Mouse (Mus musculus) heart, embryonic 14.5 days (tissue): ENCODE measurements around the gene Fbxw4. TPM values are rescaled to one million over a fixed set of nuclear protein-coding genes. Genes with fewer than 3 reads are reported as not detected.

ENCODE experiments used
- ATAC-seq: fragments of 200-750 bp; cut with Nextera tagmentation; 2 replicates; pipeline ENCODE4 v1.8.0; 2017; ENCODE audit warnings: low read depth, moderate TSS enrichment; ENCODE audit not compliant: insufficient number of reproducible peaks, insufficient read depth, low FRiP score
- H3K27ac ChIP-seq, 2 experiments: fragments of 200-500 bp in 1 of 2; fragments of 300-500 bp in 1 of 2; sonication (generic) in 1 of 2; replicated peaks in 1 of 2; 2 replicates each; pipeline ENCODE4 v1.5.1; 2012 to 2014; ENCODE audit warnings: low read depth in 2 of 2, low read length in 2 of 2, control low read depth in 1 of 2, mild to moderate bottlenecking in 1 of 2, mixed read lengths in 1 of 2; ENCODE audit not compliant: control insufficient read depth in 1 of 2, insufficient read depth in 1 of 2
- H3K27me3 ChIP-seq: fragments of 300-500 bp; sonication (generic); 2 replicates; pipeline ENCODE4 v1.6.1; 2014; ENCODE audit warnings: mild to moderate bottlenecking, low read length, control low read depth; ENCODE audit not compliant: control insufficient read depth, insufficient read depth
- H3K36me3 ChIP-seq: fragments of 300-500 bp; sonication (generic); 2 replicates; pipeline ENCODE4 v1.6.1; 2014; ENCODE audit warnings: mild to moderate bottlenecking, control low read depth, low read length, mixed read lengths; ENCODE audit not compliant: control insufficient read depth, insufficient read depth
- H3K4me1 ChIP-seq, 2 experiments: fragments of 200-500 bp in 1 of 2; fragments of 300-500 bp in 1 of 2; sonication (generic) in 1 of 2; 2 replicates each; pipeline ENCODE4 v1.6.1; 2012 to 2014; ENCODE audit warnings: low read length in 2 of 2, control low read depth in 1 of 2, mixed read lengths in 1 of 2; ENCODE audit not compliant: control insufficient read depth in 2 of 2, insufficient read depth in 2 of 2
- H3K4me2 ChIP-seq: fragments of 300-500 bp; sonication (generic); 2 replicates; pipeline ENCODE4 v1.6.1; 2014; ENCODE audit warnings: mild to moderate bottlenecking, low read length
- H3K4me3 ChIP-seq, 2 experiments: fragments of 200-500 bp in 1 of 2; fragments of 300-500 bp in 1 of 2; sonication (generic) in 1 of 2; 2 replicates each; pipeline ENCODE4 v1.5.1; 2012 to 2014; ENCODE audit warnings: low read length in 2 of 2, mild to moderate bottlenecking in 2 of 2, control low read depth in 1 of 2, low read depth in 1 of 2, moderate library complexity in 1 of 2; ENCODE audit not compliant: control insufficient read depth in 1 of 2, insufficient read depth in 1 of 2
- H3K9ac ChIP-seq: fragments of 300-500 bp; sonication (generic); 2 replicates; pipeline ENCODE4 v1.6.1; 2014; ENCODE audit warnings: mild to moderate bottlenecking, low read length
- H3K9me3 ChIP-seq: fragments of 300-500 bp; sonication (generic); 2 replicates; pipeline ENCODE4 v1.6.1; 2016; ENCODE audit warnings: low read length, control low read depth; ENCODE audit not compliant: control insufficient read depth
- WGBS: fragments of 180-500 bp; shearing (Covaris S2); extraction: QIAGEN DNeasy Blood & Tissue Kit; methylation state at CpG from one replicate; pipeline ENCODE4 v1.1.7; 2014; 5-methylcytosine and 5-hydroxymethylcytosine counted together
- polyA plus RNA-seq: library from polyadenylated mRNA; unstranded; fragments of >200 nt; fragmentation: Nextera tagmentation; extraction: Ambion mirVana; gene quantifications from 2 replicates; pipeline ENCODE4 v1.2.1, GENCODE M21; 2014

Fbxw4 gene
- polyA plus RNA-seq, 1 experiment from 2014 or later, result 4.1 TPM

GRCm38 (mm10) chr19:45640691-45641090 lies 19.4 kb downstream of the Fbxw4 start:
- 0 out of 4 replicates have a peak, but pooled peaks cover 0 to 5% of the 10 kb centered on the region in 2 experiments for H3K4me1 ChIP-seq
- H3K36me3 ChIP-seq, result peaks cover 27% of the 10 kb centered on the region
- ATAC-seq, result no peak
- no peak overlapping the region for H3K4me3 ChIP-seq
- no peaks in the 10 kb centered on the region for H3K27me3 ChIP-seq
- H3K9me3 ChIP-seq, result no peaks in the 10 kb centered on the region
- WGBS, result 79% methylated on average over 7 of the region's 7 CpGs
- H3K9ac ChIP-seq, result no peak overlapping the region
- no peak overlapping the region for H3K27ac ChIP-seq
- no peak overlapping the region for H3K4me2 ChIP-seq

- H3K9ac ChIP-seq, result no peak overlapping the region
- H3K27ac ChIP-seq, result no peak overlapping the region
- no peaks in the 10 kb centered on the region for H3K27me3 ChIP-seq
- no peak overlapping the region for H3K4me3 ChIP-seq
- peaks cover 57% of the 10 kb centered on the region for H3K36me3 ChIP-seq
- no peaks in the 10 kb centered on the region for H3K9me3 ChIP-seq
- no peak for ATAC-seq
- H3K4me1 ChIP-seq, result peaks cover 7 to 19% of the 10 kb centered on the region in 2 experiments
- 44% methylated on average over 5 of the region's 5 CpGs for WGBS
- no peak overlapping the region for H3K4me2 ChIP-seq
Measured at GRCm38 (mm10) chr19:45635960-45636359, 24.2 kb downstream of the Fbxw4 start.

GRCm38 (mm10) chr19:45631584-45631983 lies 28.5 kb downstream of the Fbxw4 start:
- 0 out of 2 replicates have a peak, but pooled peaks have one; percentile 42 for ATAC-seq
- Histone ChIP-seq H3K27me3 (no peaks in the 10 kb centered on the region), H3K36me3 (peaks cover 66% of the 10 kb centered on the region), H3K27ac (peak overlapping the region; percentile 48 to 77), H3K4me2 (0 out of 2 replicates have a peak overlapping the region, but pooled peaks have one; percentile 2), H3K4me3 (no peak overlapping the region), H3K9ac (peak overlapping the region; percentile 12; the same call in 1 of the 2 replicates), H3K9me3 (no peaks in the 10 kb centered on the region), H3K4me1 (peaks cover 10 to 18% of the 10 kb centered on the region in 2 experiments)
- 11% methylated on average over 3 of the region's 3 CpGs for WGBS

GRCm38 (mm10) chr19:45630953-45631352 lies 29.2 kb downstream of the Fbxw4 start:
- no peak for ATAC-seq
- Histone ChIP-seq H3K9ac (no peak overlapping the region; the same call in 1 of the 2 replicates), H3K27me3 (no peaks in the 10 kb centered on the region), H3K36me3 (peaks cover 66% of the 10 kb centered on the region), H3K4me2 (no peak overlapping the region), H3K9me3 (no peaks in the 10 kb centered on the region), H3K27ac (peak overlapping the region; percentile 48 to 77), H3K4me1 (peaks cover 10 to 18% of the 10 kb centered on the region in 2 experiments), H3K4me3 (no peak overlapping the region)
- 33% methylated on average over 5 of the region's 5 CpGs for WGBS

GRCm38 (mm10) chr19:45629219-45629618 lies 30.9 kb downstream of the Fbxw4 start:
- Histone ChIP-seq H3K4me1 (peaks cover 10 to 18% of the 10 kb centered on the region in 2 experiments), H3K9ac (no peak overlapping the region), H3K9me3 (no peaks in the 10 kb centered on the region), H3K27me3 (no peaks in the 10 kb centered on the region), H3K4me2 (no peak overlapping the region), H3K4me3 (no peak overlapping the region), H3K27ac (no peak overlapping the region), H3K36me3 (peaks cover 65% of the 10 kb centered on the region)
- no peak for ATAC-seq
- 92% methylated on average over 3 of the region's 3 CpGs for WGBS

GRCm38 (mm10) chr19:45628649-45629048 lies 31.5 kb downstream of the Fbxw4 start:
- H3K4me2 ChIP-seq, result no peak overlapping the region
- H3K9ac ChIP-seq, result no peak overlapping the region
- H3K36me3 ChIP-seq, result peaks cover 64% of the 10 kb centered on the region
- H3K4me3 ChIP-seq, result no peak overlapping the region
- no peaks in the 10 kb centered on the region for H3K27me3 ChIP-seq
- peaks cover 10 to 18% of the 10 kb centered on the region in 2 experiments for H3K4me1 ChIP-seq
- WGBS, result 76% methylated on average over 6 of the region's 6 CpGs
- H3K27ac ChIP-seq, result no peak overlapping the region
- H3K9me3 ChIP-seq, result no peaks in the 10 kb centered on the region
- no peak for ATAC-seq

- ATAC-seq, result no peak
- H3K4me3 ChIP-seq, result no peak overlapping the region
Measured at GRCm38 (mm10) chr19:45627036-45627435, 33.1 kb downstream of the Fbxw4 start.

GRCm38 (mm10) chr19:45623710-45624109 lies 36.4 kb downstream of the Fbxw4 start:
- Histone ChIP-seq H3K4me1 (no peaks in the 10 kb centered on the region), H3K9me3 (no peaks in the 10 kb centered on the region), H3K36me3 (peaks cover 51% of the 10 kb centered on the region), H3K27me3 (no peaks in the 10 kb centered on the region), H3K4me3 (no peak overlapping the region), H3K9ac (no peak overlapping the region), H3K27ac (no peak overlapping the region), H3K4me2 (no peak overlapping the region)
- no peak for ATAC-seq
- 86% methylated on average over 4 of the region's 4 CpGs for WGBS

More at GRCm38 (mm10) chr19:45627036-45627435, 33.1 kb downstream of the Fbxw4 start:
- H3K27me3 ChIP-seq, result no peaks in the 10 kb centered on the region
- no peak overlapping the region for H3K27ac ChIP-seq
- H3K4me1 ChIP-seq, result peaks cover 8 to 14% of the 10 kb centered on the region in 2 experiments
- no peak overlapping the region for H3K4me2 ChIP-seq
- peaks cover 66% of the 10 kb centered on the region for H3K36me3 ChIP-seq
- H3K9ac ChIP-seq, result no peak overlapping the region
- 16% methylated on average over 3 of the region's 3 CpGs for WGBS
- H3K9me3 ChIP-seq, result no peaks in the 10 kb centered on the region
